Mouse (Mus musculus): ENCODE measurements at regions not wholly inside any gene's neighbourhood (a gene's known extent, or its start where the extent isn't known, plus 50 kb on each side); places are given as distances from the start of the nearest gene placed in this dataset.
A peak's percentile ranks its signal among the peaks of the same experiment; 100 is the strongest.

GRCm38 (mm10) chr17:67515601-67516147, 116.8 kb downstream of the Lrrc30 start:
- Histone ChIP-seq H3K27ac (no peak overlapping the region), H3K9me3 (no peaks in the 10 kb centered on the region), H3K4me3 (no peak overlapping the region), H3K9ac (no peak overlapping the region), H3K36me3 (no peaks in the 10 kb centered on the region), H3K27me3 (no peaks in the 10 kb centered on the region), H3K4me2 (no peak overlapping the region), H3K4me1 (peaks cover 3% of the 10 kb centered on the region; the same call in 1 of the 2 replicates)
- WGBS: 71% methylated on average over 7 of the region's 7 CpGs
- no peak for ATAC-seq (ENCODE audit: insufficient number of reproducible peaks, low FRiP score, low TSS enrichment, low read depth)

GRCm38 (mm10) chr17:67514387-67515241, 117.9 kb downstream of the Lrrc30 start:
- Histone ChIP-seq H3K27ac (peak overlapping the region; percentile 17), H3K36me3 (no peaks in the 10 kb centered on the region), H3K9me3 (no peaks in the 10 kb centered on the region), H3K9ac (no peak overlapping the region), H3K4me1 (peaks cover 3% of the 10 kb centered on the region; the same call in 1 of the 2 replicates), H3K4me2 (no peak overlapping the region), H3K4me3 (no peak overlapping the region), H3K27me3 (no peaks in the 10 kb centered on the region)
- 69% methylated on average over 9 of the region's 9 CpGs for WGBS
- no peak for ATAC-seq (ENCODE audit: insufficient number of reproducible peaks, low FRiP score, low TSS enrichment, low read depth)

- no peaks in the 10 kb centered on the region for H3K36me3 ChIP-seq
- peak overlapping the region; percentile 61 for H3K27ac ChIP-seq
- no peak overlapping the region for H3K4me3 ChIP-seq
- H3K4me1 ChIP-seq: peaks cover 12% of the 10 kb centered on the region
- H3K4me2 ChIP-seq: no peak overlapping the region
- WGBS: 69% methylated on average over 6 of the region's 6 CpGs
- H3K9me3 ChIP-seq: no peaks in the 10 kb centered on the region
- H3K27me3 ChIP-seq: no peaks in the 10 kb centered on the region
- ATAC-seq (ENCODE audit: insufficient number of reproducible peaks, low FRiP score, low TSS enrichment, low read depth): no peak
- no peak overlapping the region for H3K9ac ChIP-seq
Observed at GRCm38 (mm10) chr17:67512699-67513450, 119.6 kb downstream of the Lrrc30 start.

GRCm38 (mm10) chr17:67512008-67512407, 120.5 kb downstream of the Lrrc30 start:
- H3K4me2 ChIP-seq: no peak overlapping the region
- H3K4me3 ChIP-seq: no peak overlapping the region
- no peaks in the 10 kb centered on the region for H3K27me3 ChIP-seq
- H3K4me1 ChIP-seq: peaks cover 12% of the 10 kb centered on the region
- H3K9me3 ChIP-seq: no peaks in the 10 kb centered on the region
- no peaks in the 10 kb centered on the region for H3K36me3 ChIP-seq
- ATAC-seq (ENCODE audit: insufficient number of reproducible peaks, low FRiP score, low TSS enrichment, low read depth): no peak
- 66% methylated on average over 6 of the region's 6 CpGs for WGBS
- H3K9ac ChIP-seq: no peak overlapping the region
- 0 out of 2 replicates have a peak overlapping the region, but pooled peaks have one; percentile 28 for H3K27ac ChIP-seq

- ATAC-seq (ENCODE audit: insufficient number of reproducible peaks, low FRiP score, low TSS enrichment, low read depth): no peak
- H3K27ac ChIP-seq: no peak overlapping the region
- H3K36me3 ChIP-seq: no peaks in the 10 kb centered on the region
- no peaks in the 10 kb centered on the region for H3K27me3 ChIP-seq
- H3K9me3 ChIP-seq: no peaks in the 10 kb centered on the region
- WGBS: 81% methylated on average over 9 of the region's 9 CpGs
- no peak overlapping the region for H3K4me2 ChIP-seq
- no peak overlapping the region for H3K9ac ChIP-seq
- no peak overlapping the region for H3K4me3 ChIP-seq
- H3K4me1 ChIP-seq: peaks cover 9% of the 10 kb centered on the region
Observed at GRCm38 (mm10) chr17:67509921-67510320, 122.6 kb downstream of the Lrrc30 start.

- H3K36me3 ChIP-seq: no peaks in the 10 kb centered on the region
- H3K9me3 ChIP-seq: no peaks in the 10 kb centered on the region
- H3K27ac ChIP-seq: no peak overlapping the region
- H3K9ac ChIP-seq: no peak overlapping the region
- H3K4me3 ChIP-seq: no peak overlapping the region
- no peaks in the 10 kb centered on the region for H3K27me3 ChIP-seq
- H3K4me2 ChIP-seq: no peak overlapping the region
- peaks cover 9% of the 10 kb centered on the region for H3K4me1 ChIP-seq
- WGBS: 76% methylated on average over 6 of the region's 6 CpGs
- ATAC-seq (ENCODE audit: insufficient number of reproducible peaks, low FRiP score, low TSS enrichment, low read depth): no peak
Observed at GRCm38 (mm10) chr17:67509091-67509618, 123.4 kb downstream of the Lrrc30 start.

GRCm38 (mm10) chr17:67508353-67508752, 124.2 kb downstream of the Lrrc30 start:
- 32% methylated on average over 2 of the region's 2 CpGs for WGBS
- Histone ChIP-seq H3K4me3 (no peak overlapping the region), H3K9me3 (no peaks in the 10 kb centered on the region), H3K9ac (no peak overlapping the region), H3K36me3 (no peaks in the 10 kb centered on the region), H3K27me3 (no peaks in the 10 kb centered on the region), H3K4me1 (peaks cover 9% of the 10 kb centered on the region), H3K27ac (no peak overlapping the region), H3K4me2 (no peak overlapping the region)
- no peak for ATAC-seq (ENCODE audit: insufficient number of reproducible peaks, low FRiP score, low TSS enrichment, low read depth)

GRCm38 (mm10) chr17:67506466-67506865, 126.1 kb downstream of the Lrrc30 start:
- WGBS: 69% methylated on average over 2 of the region's 2 CpGs
- no peak for ATAC-seq (ENCODE audit: insufficient number of reproducible peaks, low FRiP score, low TSS enrichment, low read depth)

GRCm38 (mm10) chr17:67504502-67505033, 128.0 kb downstream of the Lrrc30 start:
- Histone ChIP-seq H3K4me2 (no peak overlapping the region), H3K9me3 (no peaks in the 10 kb centered on the region), H3K36me3 (no peaks in the 10 kb centered on the region), H3K27ac (0 out of 2 replicates have a peak overlapping the region, but pooled peaks have one; percentile 59), H3K4me1 (peaks cover 9% of the 10 kb centered on the region), H3K9ac (no peak overlapping the region), H3K4me3 (no peak overlapping the region), H3K27me3 (no peaks in the 10 kb centered on the region)
- 0 out of 2 replicates have a peak, but pooled peaks have one; percentile 22 for ATAC-seq (ENCODE audit: insufficient number of reproducible peaks, low FRiP score, low TSS enrichment, low read depth)
- WGBS: 67% methylated on average over 9 of the region's 9 CpGs

More at GRCm38 (mm10) chr17:67506466-67506865, 126.1 kb downstream of the Lrrc30 start:
- Histone ChIP-seq H3K27ac (no peak overlapping the region), H3K4me3 (no peak overlapping the region), H3K4me1 (peaks cover 9% of the 10 kb centered on the region), H3K9me3 (no peaks in the 10 kb centered on the region), H3K36me3 (no peaks in the 10 kb centered on the region), H3K4me2 (no peak overlapping the region), H3K27me3 (no peaks in the 10 kb centered on the region), H3K9ac (no peak overlapping the region)

GRCm38 (mm10) chr17:67503125-67503878, 129.2 kb downstream of the Lrrc30 start:
- no peaks in the 10 kb centered on the region for H3K9me3 ChIP-seq
- no peak overlapping the region for H3K9ac ChIP-seq
- H3K27me3 ChIP-seq: no peaks in the 10 kb centered on the region
- ATAC-seq (ENCODE audit: insufficient number of reproducible peaks, low FRiP score, low TSS enrichment, low read depth): no peak
- no peak overlapping the region for H3K4me2 ChIP-seq
- 67% methylated on average over 6 of the region's 6 CpGs for WGBS
- H3K4me1 ChIP-seq: peaks cover 2% of the 10 kb centered on the region; the same call in 1 of the 2 replicates
- no peak overlapping the region for H3K4me3 ChIP-seq
- no peak overlapping the region for H3K27ac ChIP-seq
- H3K36me3 ChIP-seq: no peaks in the 10 kb centered on the region

GRCm38 (mm10) chr17:67502628-67503027, 129.9 kb downstream of the Lrrc30 start:
- Histone ChIP-seq H3K9ac (no peak overlapping the region), H3K27ac (no peak overlapping the region), H3K4me2 (no peak overlapping the region), H3K27me3 (no peaks in the 10 kb centered on the region), H3K9me3 (no peaks in the 10 kb centered on the region), H3K4me3 (no peak overlapping the region), H3K4me1 (no peaks in the 10 kb centered on the region; the same call in 1 of the 2 replicates), H3K36me3 (no peaks in the 10 kb centered on the region)
- no peak for ATAC-seq (ENCODE audit: insufficient number of reproducible peaks, low FRiP score, low TSS enrichment, low read depth)
- 83% methylated on average over 4 of the region's 4 CpGs for WGBS
